Mouse (Mus musculus): Measurements from ENCODE around the gene Nrsn2.

Gene Nrsn2

GRCm38 (mm10) chr2:152339631-152340179, 36.7 kb downstream of the Nrsn2 start:
- DNase-seq: no peak

- no peak for DNase-seq
Observed at GRCm38 (mm10) chr2:152338319-152338718, 38.1 kb downstream of the Nrsn2 start.

- no peak for DNase-seq
Observed at GRCm38 (mm10) chr2:152337591-152338212, 38.7 kb downstream of the Nrsn2 start.

GRCm38 (mm10) chr2:152336856-152337255, 39.6 kb downstream of the Nrsn2 start:
- peak; percentile 74 for DNase-seq

GRCm38 (mm10) chr2:152335289-152335820, 41.1 kb downstream of the Nrsn2 start:
- no peak for DNase-seq

- DNase-seq: no peak
Observed at GRCm38 (mm10) chr2:152333345-152334006, 43.0 kb downstream of the Nrsn2 start.

- DNase-seq: peak; percentile 92
Observed at GRCm38 (mm10) chr2:152332101-152332825, 44.2 kb downstream of the Nrsn2 start, which contains the start of gene Rbck1. Gene Rbck1, minus strand, starts transcription at chr2:152332653.

- no peak for DNase-seq
Observed at GRCm38 (mm10) chr2:152330858-152331423, 45.5 kb downstream of the Nrsn2 start.

- peak; percentile 45 for DNase-seq
Observed at GRCm38 (mm10) chr2:152327980-152328379, 48.5 kb downstream of the Nrsn2 start.

- no peak for DNase-seq
Observed at GRCm38 (mm10) chr2:152326654-152327053, 49.8 kb downstream of the Nrsn2 start.

- DNase-seq: no peak
Observed at GRCm38 (mm10) chr2:152326157-152326556, 50.3 kb downstream of the Nrsn2 start.

GRCm38 (mm10) chr2:152324842-152325241, 51.6 kb downstream of the Nrsn2 start:
- no peak for DNase-seq

GRCm38 (mm10) chr2:152323971-152324370, 52.5 kb downstream of the Nrsn2 start:
- no peak for DNase-seq

- DNase-seq: no peak
Observed at GRCm38 (mm10) chr2:152322198-152322597, 54.2 kb downstream of the Nrsn2 start.

GRCm38 (mm10) chr2:152321558-152321957, 54.9 kb downstream of the Nrsn2 start:
- DNase-seq: no peak
